Mouse (Mus musculus) spleen, adult 2 months (tissue): ENCODE measurements around the gene Adra2b. TPM values are rescaled to one million over a fixed set of nuclear protein-coding genes. Genes with fewer than 3 reads are reported as not detected.

Source experiments
- DNase-seq, 2 experiments: peaks; one replicate each; pipeline versions ENCODE4 v3.0.0 to v3.0.0-alpha.2; 2012 to 2021; ENCODE audit warnings: low spot score in 2 of 2, low read depth in 1 of 2
- H3K27ac ChIP-seq: fragments of 200-500 bp; 2 replicates; pipeline ENCODE4 v1.5.1; 2012; ENCODE audit warnings: low read length, inconsistent platforms; ENCODE audit not compliant: insufficient read depth
- H3K27me3 ChIP-seq: fragments of 200-500 bp; 2 replicates; pipeline ENCODE4 v1.6.1; 2012; ENCODE audit warnings: mild to moderate bottlenecking, moderate library complexity, low read length, inconsistent platforms; ENCODE audit not compliant: control insufficient read depth, insufficient read depth
- H3K36me3 ChIP-seq: fragments of 200-500 bp; 2 replicates; pipeline ENCODE4 v1.6.1; 2012; ENCODE audit warnings: mild to moderate bottlenecking, low read length, inconsistent platforms; ENCODE audit not compliant: control insufficient read depth, insufficient read depth
- H3K4me1 ChIP-seq: fragments of 200-500 bp; 2 replicates; pipeline ENCODE4 v1.6.1; 2011; ENCODE audit warnings: inconsistent platforms; ENCODE audit not compliant: control insufficient read depth, insufficient read depth, insufficient read length
- H3K4me3 ChIP-seq: fragments of 200-500 bp; 2 replicates; pipeline ENCODE4 v1.5.1; 2011; ENCODE audit warnings: mild to moderate bottlenecking, inconsistent platforms; ENCODE audit not compliant: insufficient read depth, insufficient read length; ENCODE audit errors: extremely low read depth
- CTCF ChIP-seq: fragments of 200-500 bp; IDR thresholded peaks from 2 replicates; pipeline ENCODE4 v1.5.1; 2011; ENCODE audit warnings: mild to moderate bottlenecking, inconsistent platforms; ENCODE audit not compliant: insufficient read depth, insufficient read length, insufficient replicate concordance; ENCODE audit errors: extremely low read depth
- POLR2A ChIP-seq: fragments of 200-500 bp; IDR thresholded peaks from 2 replicates; pipeline ENCODE4 v1.6.1; 2011; ENCODE audit warnings: low read depth, low read length, inconsistent platforms
- WGBS: fragments of 180-500 bp; shearing (Covaris S2); methylation state at CpG from one replicate; pipeline ENCODE4 v1.1.7; 2018; 5-methylcytosine and 5-hydroxymethylcytosine counted together
- polyA plus RNA-seq: library from polyadenylated mRNA; depleted of rRNA; stranded (reverse); fragments of >200 nt; gene quantifications from 2 replicates; pipeline ENCODE4 v1.2.3, GENCODE M21; 2012

Gene Adra2b
- polyA plus RNA-seq, 1 experiment, result 1.3 TPM

- Histone ChIP-seq H3K4me1 (peaks cover 16% of the 10 kb centered on the region), H3K36me3 (peaks cover 21% of the 10 kb centered on the region), H3K27ac (peak overlapping the region; percentile 94), H3K27me3 (no peaks in the 10 kb centered on the region), H3K4me3 (peak overlapping the region; percentile 93; the same call in 1 of the 2 replicates)
- DNase-seq, result peak in 1 of 2 experiments; percentile 68
- no peak for TF ChIP-seq CTCF
- no peak; the same call in 1 of the 2 replicates for TF ChIP-seq POLR2A
- WGBS, result 20% methylated on average over 4 of the region's 4 CpGs
Observed at GRCm38 (mm10) chr2:127338833-127339232, 24.2 kb upstream of the Adra2b start.

- Histone ChIP-seq H3K27ac (peak overlapping the region; percentile 33), H3K36me3 (peaks cover 21% of the 10 kb centered on the region), H3K4me3 (no peak overlapping the region), H3K27me3 (no peaks in the 10 kb centered on the region), H3K4me1 (peaks cover 16% of the 10 kb centered on the region)
- WGBS, result 65% methylated on average over 6 of the region's 6 CpGs
- TF ChIP-seq CTCF (no peak), POLR2A (no peak; the same call in 1 of the 2 replicates)
- no peak for DNase-seq
Observed at GRCm38 (mm10) chr2:127339262-127339661, 23.7 kb upstream of the Adra2b start.

DNA sequence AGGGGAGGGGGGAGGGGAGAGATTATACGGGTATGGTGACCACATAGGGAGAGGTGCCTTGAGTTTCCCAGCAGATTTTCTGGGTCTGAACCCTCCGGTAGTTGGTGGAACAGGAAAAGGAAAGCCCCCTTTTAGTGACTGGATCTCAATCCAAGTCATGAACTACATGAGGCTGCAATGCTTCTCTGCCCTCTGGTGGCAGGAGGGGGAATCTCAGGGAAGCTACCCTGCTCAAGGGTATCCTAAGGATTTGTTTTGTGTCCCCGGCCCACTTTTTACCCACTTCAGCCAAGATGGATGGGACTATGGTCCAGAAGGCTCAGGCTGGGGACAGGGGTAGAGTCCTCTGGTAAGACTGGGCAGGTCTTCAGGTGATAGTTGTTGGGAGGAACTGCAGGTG lies 21.8 kb upstream of the Adra2b start:
- TF ChIP-seq POLR2A (no peak), CTCF (peak; percentile 91; the same call in 1 of the 2 replicates)
- peak in 1 of 2 experiments; percentile 76 for DNase-seq
- 12% methylated on average over 3 of the region's 3 CpGs for WGBS
- Histone ChIP-seq H3K4me1 (peaks cover 14% of the 10 kb centered on the region), H3K27me3 (no peaks in the 10 kb centered on the region), H3K27ac (no peak overlapping the region), H3K4me3 (no peak overlapping the region), H3K36me3 (peaks cover 21% of the 10 kb centered on the region)

DNA sequence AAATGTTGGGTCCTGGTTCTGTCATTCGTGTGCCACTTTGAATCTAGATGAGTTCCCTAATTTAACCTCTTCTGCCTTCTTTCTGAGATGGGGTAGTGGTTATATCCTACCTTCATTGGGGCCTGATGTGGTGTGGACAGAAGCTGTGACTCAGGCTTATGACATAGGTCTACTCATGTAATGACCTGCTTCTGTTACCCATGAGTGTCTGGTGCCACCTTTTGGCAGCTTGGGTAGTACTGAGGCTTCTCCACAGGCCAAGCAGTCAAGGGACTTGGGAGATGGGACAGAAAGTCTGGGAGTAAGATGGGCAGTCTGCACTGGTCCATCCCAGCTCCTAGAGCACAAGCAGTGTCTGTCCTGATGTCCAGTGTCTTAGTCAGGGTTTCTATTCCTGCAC lies 16.7 kb upstream of the Adra2b start:
- H3K36me3 ChIP-seq, result no peaks in the 10 kb centered on the region
- peak in 1 of 2 experiments; percentile 45 for DNase-seq
- no peak overlapping the region for H3K4me3 ChIP-seq
- H3K27ac ChIP-seq, result no peak overlapping the region
- H3K4me1 ChIP-seq, result no peaks in the 10 kb centered on the region
- TF ChIP-seq CTCF (peak; percentile 25; the same call in 1 of the 2 replicates), POLR2A (no peak)
- 50% methylated on average over 1 of the region's 1 CpGs for WGBS
- H3K27me3 ChIP-seq, result no peaks in the 10 kb centered on the region

DNA sequence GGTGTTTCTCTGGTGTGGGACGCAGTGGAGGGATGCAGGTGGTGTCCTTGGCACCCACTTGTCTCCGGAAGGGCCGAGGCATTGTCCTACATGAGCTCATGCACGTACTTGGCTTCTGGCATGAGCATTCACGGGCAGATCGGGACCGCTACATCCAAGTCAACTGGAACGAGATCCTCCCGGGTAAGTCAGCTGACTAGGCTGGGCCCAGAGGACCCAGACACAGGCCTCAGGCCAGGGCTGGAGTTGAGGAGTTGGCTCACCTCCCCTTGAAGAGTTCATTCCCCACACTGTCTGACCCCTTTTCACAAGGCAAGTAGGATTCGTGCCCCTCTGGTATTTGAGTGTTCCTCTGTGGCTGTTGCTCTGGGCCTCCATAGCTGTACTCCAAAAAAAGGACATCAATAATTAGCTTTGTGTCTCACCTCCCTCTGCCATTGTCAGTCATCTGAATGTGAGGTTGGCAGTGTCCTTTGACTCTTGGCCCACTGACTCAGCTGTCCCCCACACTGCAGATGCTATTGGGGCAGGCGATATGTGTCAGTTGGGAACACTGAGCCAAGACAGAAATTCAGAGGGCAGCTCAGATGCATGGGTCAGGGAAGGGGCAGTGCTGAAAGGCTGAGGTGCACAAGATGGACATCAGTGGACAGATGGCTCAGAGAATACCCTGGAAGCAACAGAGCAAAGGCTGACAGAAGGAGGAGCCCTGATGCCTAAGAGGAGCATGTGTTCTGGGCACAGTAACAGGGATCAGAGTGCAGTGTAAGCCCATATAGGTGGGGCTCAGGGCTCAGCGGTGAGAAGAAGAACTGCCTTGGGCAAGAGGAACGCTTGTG lies 15.6 kb upstream of the Adra2b start:
- TF ChIP-seq POLR2A (no peak), CTCF (no peak)
- no peaks in the 10 kb centered on the region for H3K36me3 ChIP-seq
- no peaks in the 10 kb centered on the region for H3K27me3 ChIP-seq
- no peak overlapping the region for H3K4me3 ChIP-seq
- H3K27ac ChIP-seq, result no peak overlapping the region
- 87% methylated on average over 13 of the region's 13 CpGs for WGBS
- H3K4me1 ChIP-seq, result no peaks in the 10 kb centered on the region
- DNase-seq, result no peak

- Histone ChIP-seq H3K27ac (no peak overlapping the region), H3K4me1 (no peaks in the 10 kb centered on the region), H3K4me3 (no peak overlapping the region), H3K27me3 (no peaks in the 10 kb centered on the region), H3K36me3 (no peaks in the 10 kb centered on the region)
- WGBS, result 94% methylated on average over 4 of the region's 4 CpGs
- TF ChIP-seq POLR2A (no peak), CTCF (no peak)
- no peak for DNase-seq
Observed at GRCm38 (mm10) chr2:127353881-127354280, 9.1 kb upstream of the Adra2b start.

DNA sequence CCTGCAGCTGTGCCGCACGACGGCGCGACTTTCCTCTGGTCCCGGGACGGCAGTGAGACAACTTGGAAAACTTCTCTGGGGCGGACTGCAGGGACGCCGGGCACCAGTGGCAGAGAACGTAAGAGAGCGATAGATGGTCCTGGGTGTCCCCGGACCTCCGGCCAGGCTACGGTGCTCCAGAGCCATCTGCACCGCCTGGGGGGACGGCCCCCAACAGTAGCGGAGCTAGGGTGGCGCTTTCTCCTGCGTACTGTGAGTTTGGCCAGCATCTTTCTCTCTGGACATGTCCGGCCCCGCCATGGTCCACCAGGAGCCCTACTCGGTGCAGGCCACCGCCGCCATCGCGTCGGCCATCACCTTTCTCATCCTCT lies 259 bp downstream of the Adra2b start:
- Histone ChIP-seq H3K27me3 (peaks cover 15% of the 10 kb centered on the region), H3K4me1 (peaks cover 7% of the 10 kb centered on the region), H3K27ac (no peak overlapping the region), H3K4me3 (peak overlapping the region; percentile 46; the same call in 1 of the 2 replicates), H3K36me3 (no peaks in the 10 kb centered on the region)
- no peak for TF ChIP-seq POLR2A
- no peak for TF ChIP-seq CTCF
- whole genome bisulfite sequencing, result 4% methylated on average over 28 of the region's 28 CpGs
- no peak for DNase-seq
